Mouse (Mus musculus) olfactory bulb, adult 2 months (tissue): ENCODE results near the gene Tpst2. TPM values are rescaled to one million over a fixed set of nuclear protein-coding genes. Genes with fewer than 3 reads are reported as not detected.

ENCODE experiments used
- H3K27ac ChIP-seq: fragments of 200-500 bp; 2 replicates; pipeline ENCODE4 v1.5.1; 2012; ENCODE audit warnings: low read depth, low read length; ENCODE audit not compliant: insufficient read depth
- H3K4me1 ChIP-seq: fragments of 200-500 bp; 2 replicates; pipeline ENCODE4 v1.6.1; 2012; ENCODE audit warnings: low read length; ENCODE audit not compliant: control insufficient read depth, insufficient read depth
- H3K4me3 ChIP-seq: fragments of 200-500 bp; 2 replicates; pipeline ENCODE4 v1.5.1; 2012; ENCODE audit warnings: mild to moderate bottlenecking, low read depth, low read length, moderate library complexity; ENCODE audit not compliant: insufficient read depth
- CTCF ChIP-seq: fragments of 200-500 bp; IDR thresholded peaks from 2 replicates; pipeline ENCODE4 v1.5.1; 2012; ENCODE audit warnings: low read depth, mild to moderate bottlenecking, low read length, moderate library complexity; ENCODE audit not compliant: insufficient read depth
- POLR2A ChIP-seq: fragments of 200-500 bp; IDR thresholded peaks from 2 replicates; pipeline ENCODE4 v1.6.1; 2012; ENCODE audit warnings: mild to moderate bottlenecking, low read depth, low read length, moderate library complexity; ENCODE audit not compliant: insufficient read depth
- WGBS: fragments of 180-500 bp; shearing (Covaris S2); methylation state at CpG from one replicate; pipeline ENCODE4 v1.1.7; 2018; 5-methylcytosine and 5-hydroxymethylcytosine counted together
- polyA plus RNA-seq: library from polyadenylated mRNA; stranded (reverse); fragments of >200 nt; gene quantifications from 2 replicates; pipeline ENCODE4 v1.2.4, GENCODE M21; 2012; ENCODE audit warnings: low replicate concordance; ENCODE audit not compliant: missing spikeins, insufficient read depth, insufficient read length

Tpst2 gene
- polyA plus RNA-seq, 1 experiment = not detected

- no peak for TF ChIP-seq POLR2A
- TF ChIP-seq CTCF = peak; percentile 91
- Histone ChIP-seq H3K4me3 (no peak overlapping the region), H3K27ac (no peak overlapping the region), H3K4me1 (peaks cover 12% of the 10 kb centered on the region)
- WGBS = 4% methylated on average over 10 of the region's 10 CpGs
These were observed 35.7 kb upstream of the Tpst2 start for GRCm38 (mm10) chr5:112240761-112241160.

- 73% methylated on average over 2 of the region's 2 CpGs for WGBS
- peaks cover 12% of the 10 kb centered on the region for H3K4me1 ChIP-seq
- no peak overlapping the region for H3K4me3 ChIP-seq
- no peak for TF ChIP-seq CTCF
- TF ChIP-seq POLR2A = no peak
- no peak overlapping the region for H3K27ac ChIP-seq
These were observed 34.6 kb upstream of the Tpst2 start for GRCm38 (mm10) chr5:112241849-112242248.

GRCm38 (mm10) chr5:112242361-112242778, 34.1 kb upstream of the Tpst2 start:
- 27% methylated on average over 5 of the region's 5 CpGs for WGBS
- Histone ChIP-seq H3K4me1 (peaks cover 9% of the 10 kb centered on the region), H3K4me3 (no peak overlapping the region), H3K27ac (no peak overlapping the region)
- TF ChIP-seq CTCF (no peak), POLR2A (no peak)

- peaks cover 6% of the 10 kb centered on the region; the same call in 1 of the 2 replicates for H3K4me1 ChIP-seq
- WGBS = 54% methylated on average over 5 of the region's 5 CpGs
- H3K27ac ChIP-seq = no peak overlapping the region
- no peak overlapping the region for H3K4me3 ChIP-seq
- no peak for TF ChIP-seq CTCF
- no peak for TF ChIP-seq POLR2A
These were observed 33.5 kb upstream of the Tpst2 start for GRCm38 (mm10) chr5:112243041-112243440.

GRCm38 (mm10) chr5:112243539-112244274, 32.8 kb upstream of the Tpst2 start:
- Histone ChIP-seq H3K4me3 (no peak overlapping the region), H3K27ac (no peak overlapping the region), H3K4me1 (peaks cover 6% of the 10 kb centered on the region; the same call in 1 of the 2 replicates)
- WGBS = 71% methylated on average over 10 of the region's 10 CpGs
- TF ChIP-seq POLR2A (no peak), CTCF (no peak)

GRCm38 (mm10) chr5:112244275-112244562, 32.3 kb upstream of the Tpst2 start:
- H3K4me3 ChIP-seq = no peak overlapping the region
- peaks cover 6% of the 10 kb centered on the region; the same call in 1 of the 2 replicates for H3K4me1 ChIP-seq
- no peak for TF ChIP-seq CTCF
- TF ChIP-seq POLR2A = no peak
- 88% methylated on average over 1 of the region's 1 CpGs for WGBS
- no peak overlapping the region for H3K27ac ChIP-seq

- no peak overlapping the region for H3K4me3 ChIP-seq
- H3K4me1 ChIP-seq = peaks cover 6% of the 10 kb centered on the region; the same call in 1 of the 2 replicates
- WGBS = 61% methylated on average over 8 of the region's 8 CpGs
- TF ChIP-seq CTCF = no peak
- no peak for TF ChIP-seq POLR2A
- H3K27ac ChIP-seq = no peak overlapping the region
These were observed 31.4 kb upstream of the Tpst2 start for GRCm38 (mm10) chr5:112244890-112245615.

GRCm38 (mm10) chr5:112247399-112247798, 29.1 kb upstream of the Tpst2 start:
- 53% methylated on average over 8 of the region's 8 CpGs for WGBS
- H3K4me1 ChIP-seq = no peaks in the 10 kb centered on the region
- TF ChIP-seq POLR2A (no peak), CTCF (no peak)
- no peak overlapping the region for H3K4me3 ChIP-seq
- H3K27ac ChIP-seq = no peak overlapping the region

- 93% methylated on average over 11 of the region's 11 CpGs for whole genome bisulfite sequencing
- peaks cover under 1% of the 10 kb centered on the region; the same call in 1 of the 2 replicates for H3K4me1 ChIP-seq
- no peak overlapping the region for H3K27ac ChIP-seq
- TF ChIP-seq POLR2A (no peak), CTCF (no peak)
- no peak overlapping the region for H3K4me3 ChIP-seq
These were observed 27.4 kb upstream of the Tpst2 start for GRCm38 (mm10) chr5:112249106-112249505.

GRCm38 (mm10) chr5:112252400-112252799, 24.1 kb upstream of the Tpst2 start, which contains the start of gene Cryba4:
Gene Cryba4 (minus strand): TSS chr5:112252518.
- Histone ChIP-seq H3K27ac (no peak within 1 kb of the TSS), H3K4me1 (peaks cover 27% of the 10 kb centered on the region), H3K4me3 (no peak within 1 kb of the TSS)
- TF ChIP-seq POLR2A (no peak), CTCF (no peak)
- WGBS = 79% methylated on average over 2 of the region's 2 CpGs
